Mouse (Mus musculus): ENCODE results near the gene Ptprcap. TPM values are rescaled to one million over a fixed set of nuclear protein-coding genes. Genes with fewer than 3 reads are reported as not detected.

The Ptprcap gene
- 0.51 and 1.0 TPM in 2 replicates for polyA plus RNA-seq (2014; fragmentation: Nextera tagmentation; extraction: Ambion mirVana)

GRCm38 (mm10) chr19:4153232-4153654 lies at the start of gene Ptprcap:
Gene Ptprcap, plus strand, starts transcription at chr19:4153604.
- Histone ChIP-seq H3K27me3 (ENCODE audit: control insufficient read depth, insufficient read depth, low read length) (no peaks in the 10 kb centered on the region), H3K4me2 (ENCODE audit: low read depth, low read length) (no peak within 1 kb of the TSS), H3K4me3 (ENCODE audit: low read depth, low read length) (no peak within 1 kb of the TSS), H3K27ac (ENCODE audit: low read depth, low read length) (no peak within 1 kb of the TSS), H3K9me3 (ENCODE audit: control insufficient read depth, low read length) (no peaks in the 10 kb centered on the region), H3K9ac (replicated peaks; ENCODE audit: low read depth, low read length) (no peak within 1 kb of the TSS), H3K36me3 (ENCODE audit: control insufficient read depth, insufficient read depth, low read length) (peaks cover 36% of the 10 kb centered on the region), H3K4me1 (ENCODE audit: control insufficient read depth, insufficient read depth, low read length) (peaks cover 14% of the 10 kb centered on the region)
- no peak for ATAC-seq (ENCODE audit: low read depth)
- WGBS, result 84% methylated on average over 11 of the region's 11 CpGs

- 85% methylated on average over 3 of the region's 3 CpGs for WGBS
- Histone ChIP-seq H3K4me2 (ENCODE audit: low read depth, low read length) (no peak overlapping the region), H3K9ac (replicated peaks; ENCODE audit: low read depth, low read length) (no peak overlapping the region), H3K27ac (ENCODE audit: low read depth, low read length) (no peak overlapping the region), H3K36me3 (ENCODE audit: control insufficient read depth, insufficient read depth, low read length) (no peaks in the 10 kb centered on the region), H3K9me3 (ENCODE audit: control insufficient read depth, low read length) (no peaks in the 10 kb centered on the region), H3K27me3 (ENCODE audit: control insufficient read depth, insufficient read depth, low read length) (no peaks in the 10 kb centered on the region), H3K4me3 (ENCODE audit: low read depth, low read length) (no peak overlapping the region), H3K4me1 (ENCODE audit: control insufficient read depth, insufficient read depth, low read length) (peaks cover 22% of the 10 kb centered on the region)
- no peak for ATAC-seq (ENCODE audit: low read depth)
These were observed 49.6 kb upstream of the Ptprcap start for GRCm38 (mm10) chr19:4103792-4104191.

GRCm38 (mm10) chr19:4104675-4105194 lies 48.7 kb upstream of the Ptprcap start:
- H3K27ac ChIP-seq (ENCODE audit: low read depth, low read length), result no peak overlapping the region
- no peak overlapping the region for H3K4me3 ChIP-seq (ENCODE audit: low read depth, low read length)
- H3K27me3 ChIP-seq (ENCODE audit: control insufficient read depth, insufficient read depth, low read length), result no peaks in the 10 kb centered on the region
- ATAC-seq (ENCODE audit: low read depth), result no peak
- H3K9me3 ChIP-seq (ENCODE audit: control insufficient read depth, low read length), result no peaks in the 10 kb centered on the region
- H3K4me2 ChIP-seq (ENCODE audit: low read depth, low read length), result no peak overlapping the region
- H3K4me1 ChIP-seq (ENCODE audit: control insufficient read depth, insufficient read depth, low read length), result peaks cover 16% of the 10 kb centered on the region
- 88% methylated on average over 16 of the region's 16 CpGs for WGBS
- peaks cover 5% of the 10 kb centered on the region; the same call in 1 of the 2 replicates for H3K36me3 ChIP-seq (ENCODE audit: control insufficient read depth, insufficient read depth, low read length)
- no peak overlapping the region for H3K9ac ChIP-seq (replicated peaks; ENCODE audit: low read depth, low read length)

GRCm38 (mm10) chr19:4106654-4107053 lies 46.8 kb upstream of the Ptprcap start:
- no peak for ATAC-seq (ENCODE audit: low read depth)
- H3K4me2 ChIP-seq (ENCODE audit: low read depth, low read length), result no peak overlapping the region
- H3K27ac ChIP-seq (ENCODE audit: low read depth, low read length), result no peak overlapping the region
- H3K4me3 ChIP-seq (ENCODE audit: low read depth, low read length), result no peak overlapping the region
- no peaks in the 10 kb centered on the region for H3K9me3 ChIP-seq (ENCODE audit: control insufficient read depth, low read length)
- H3K36me3 ChIP-seq (ENCODE audit: control insufficient read depth, insufficient read depth, low read length), result peaks cover 9% of the 10 kb centered on the region
- H3K27me3 ChIP-seq (ENCODE audit: control insufficient read depth, insufficient read depth, low read length), result no peaks in the 10 kb centered on the region
- peaks cover 4% of the 10 kb centered on the region for H3K4me1 ChIP-seq (ENCODE audit: control insufficient read depth, insufficient read depth, low read length)
- 95% methylated on average over 14 of the region's 14 CpGs for WGBS
- H3K9ac ChIP-seq (replicated peaks; ENCODE audit: low read depth, low read length), result no peak overlapping the region

- Histone ChIP-seq H3K27me3 (ENCODE audit: control insufficient read depth, insufficient read depth, low read length) (no peaks in the 10 kb centered on the region), H3K4me2 (ENCODE audit: low read depth, low read length) (no peak overlapping the region), H3K4me1 (ENCODE audit: control insufficient read depth, insufficient read depth, low read length) (no peaks in the 10 kb centered on the region), H3K9ac (replicated peaks; ENCODE audit: low read depth, low read length) (no peak overlapping the region), H3K27ac (ENCODE audit: low read depth, low read length) (no peak overlapping the region), H3K4me3 (ENCODE audit: low read depth, low read length) (no peak overlapping the region), H3K9me3 (ENCODE audit: control insufficient read depth, low read length) (no peaks in the 10 kb centered on the region), H3K36me3 (ENCODE audit: control insufficient read depth, insufficient read depth, low read length) (peaks cover 23% of the 10 kb centered on the region)
- no peak for ATAC-seq (ENCODE audit: low read depth)
- 89% methylated on average over 9 of the region's 9 CpGs for WGBS
These were observed 44.9 kb upstream of the Ptprcap start for GRCm38 (mm10) chr19:4108535-4108934.

- 94% methylated on average over 26 of the region's 26 CpGs for WGBS
These were observed 41.1 kb upstream of the Ptprcap start for GRCm38 (mm10) chr19:4112063-4112960.

GRCm38 (mm10) chr19:4113186-4113805 lies 40.1 kb upstream of the Ptprcap start:
- no peak for ATAC-seq (ENCODE audit: low read depth)

More at GRCm38 (mm10) chr19:4112063-4112960, 41.1 kb upstream of the Ptprcap start:
- ATAC-seq (ENCODE audit: low read depth), result no peak
- Histone ChIP-seq H3K27ac (ENCODE audit: low read depth, low read length) (no peak overlapping the region), H3K4me1 (ENCODE audit: control insufficient read depth, insufficient read depth, low read length) (no peaks in the 10 kb centered on the region), H3K36me3 (ENCODE audit: control insufficient read depth, insufficient read depth, low read length) (peaks cover 48% of the 10 kb centered on the region), H3K27me3 (ENCODE audit: control insufficient read depth, insufficient read depth, low read length) (no peaks in the 10 kb centered on the region), H3K9me3 (ENCODE audit: control insufficient read depth, low read length) (no peaks in the 10 kb centered on the region), H3K4me2 (ENCODE audit: low read depth, low read length) (no peak overlapping the region), H3K9ac (replicated peaks; ENCODE audit: low read depth, low read length) (no peak overlapping the region), H3K4me3 (ENCODE audit: low read depth, low read length) (no peak overlapping the region)

GRCm38 (mm10) chr19:4113806-4114230 lies 39.6 kb upstream of the Ptprcap start:
- H3K4me1 ChIP-seq (ENCODE audit: control insufficient read depth, insufficient read depth, low read length), result no peaks in the 10 kb centered on the region
- H3K27ac ChIP-seq (ENCODE audit: low read depth, low read length), result no peak overlapping the region
- H3K4me3 ChIP-seq (ENCODE audit: low read depth, low read length), result no peak overlapping the region
- peaks cover 48% of the 10 kb centered on the region for H3K36me3 ChIP-seq (ENCODE audit: control insufficient read depth, insufficient read depth, low read length)
- H3K9me3 ChIP-seq (ENCODE audit: control insufficient read depth, low read length), result no peaks in the 10 kb centered on the region
- no peak for ATAC-seq (ENCODE audit: low read depth)
- 65% methylated on average over 5 of the region's 5 CpGs for WGBS
- no peak overlapping the region for H3K9ac ChIP-seq (replicated peaks; ENCODE audit: low read depth, low read length)
- H3K27me3 ChIP-seq (ENCODE audit: control insufficient read depth, insufficient read depth, low read length), result no peaks in the 10 kb centered on the region
- no peak overlapping the region for H3K4me2 ChIP-seq (ENCODE audit: low read depth, low read length)

More at GRCm38 (mm10) chr19:4113186-4113805, 40.1 kb upstream of the Ptprcap start:
- H3K36me3 ChIP-seq (ENCODE audit: control insufficient read depth, insufficient read depth, low read length), result peaks cover 48% of the 10 kb centered on the region
- H3K4me2 ChIP-seq (ENCODE audit: low read depth, low read length), result no peak overlapping the region
- H3K4me3 ChIP-seq (ENCODE audit: low read depth, low read length), result no peak overlapping the region
- no peak overlapping the region for H3K9ac ChIP-seq (replicated peaks; ENCODE audit: low read depth, low read length)
- H3K27ac ChIP-seq (ENCODE audit: low read depth, low read length), result no peak overlapping the region
- no peaks in the 10 kb centered on the region for H3K27me3 ChIP-seq (ENCODE audit: control insufficient read depth, insufficient read depth, low read length)
- WGBS, result 80% methylated on average over 13 of the region's 13 CpGs
- no peaks in the 10 kb centered on the region for H3K9me3 ChIP-seq (ENCODE audit: control insufficient read depth, low read length)
- no peaks in the 10 kb centered on the region for H3K4me1 ChIP-seq (ENCODE audit: control insufficient read depth, insufficient read depth, low read length)

- 93% methylated on average over 10 of the region's 10 CpGs for WGBS
- Histone ChIP-seq H3K4me3 (ENCODE audit: low read depth, low read length) (no peak overlapping the region), H3K9ac (replicated peaks; ENCODE audit: low read depth, low read length) (no peak overlapping the region), H3K27ac (ENCODE audit: low read depth, low read length) (no peak overlapping the region), H3K36me3 (ENCODE audit: control insufficient read depth, insufficient read depth, low read length) (peaks cover 45% of the 10 kb centered on the region), H3K4me1 (ENCODE audit: control insufficient read depth, insufficient read depth, low read length) (no peaks in the 10 kb centered on the region), H3K4me2 (ENCODE audit: low read depth, low read length) (no peak overlapping the region), H3K27me3 (ENCODE audit: control insufficient read depth, insufficient read depth, low read length) (no peaks in the 10 kb centered on the region), H3K9me3 (ENCODE audit: control insufficient read depth, low read length) (no peaks in the 10 kb centered on the region)
- no peak for ATAC-seq (ENCODE audit: low read depth)
These were observed 38.9 kb upstream of the Ptprcap start for GRCm38 (mm10) chr19:4114551-4114950.
